Mouse (Mus musculus): Measurements from ENCODE around the gene Lca5l. TPM values are rescaled to one million over a fixed set of nuclear protein-coding genes. Genes with fewer than 3 reads are reported as not detected.
A peak's percentile ranks its signal among the peaks of the same experiment; 100 is the strongest.
"Not testable (repeated sequence)": the region's sequence is repeated elsewhere in the genome, so short reads cannot be mapped to it uniquely, and the experiment has no call there.

The Lca5l gene
- total RNA-seq, 4 experiments from 2014 or later: 0.32 to 0.54 (median 0.41) TPM

GRCm38 (mm10) chr16:96168837-96169236 is 23.2 kb downstream of the Lca5l start:
- no peak for DNase-seq (ENCODE audit: low spot score in 2 of 2)

DNA sequence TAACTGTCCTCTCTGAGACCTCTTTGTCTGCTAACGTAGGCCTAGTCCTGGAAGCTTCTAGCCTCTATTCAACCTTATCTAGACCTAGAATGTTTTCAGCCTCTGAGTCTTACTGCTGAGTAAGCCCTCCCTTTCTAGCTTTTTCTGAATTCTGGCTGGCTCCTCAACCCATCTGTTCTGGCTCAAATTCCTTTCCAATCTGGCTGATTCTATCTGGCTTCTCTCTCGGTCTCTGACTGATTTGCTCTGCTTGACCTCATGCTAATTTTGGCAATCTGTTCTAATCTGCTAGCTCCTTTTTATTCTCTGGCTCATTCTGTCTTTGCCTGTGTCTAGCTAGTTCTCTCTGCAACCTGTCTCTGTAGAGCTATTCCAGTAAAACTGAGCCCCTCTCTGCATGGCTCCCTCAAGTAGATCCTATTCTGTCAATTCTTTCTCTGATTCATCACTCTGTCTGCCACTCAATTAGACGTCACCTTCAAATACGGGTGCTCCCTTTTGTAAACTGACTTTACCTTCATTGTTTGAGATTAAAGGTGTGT is 26.3 kb downstream of the Lca5l start:
- DNase-seq (ENCODE audit: low spot score in 2 of 2): no peak

GRCm38 (mm10) chr16:96161336-96161735 is 30.7 kb downstream of the Lca5l start:
- DNase-seq (ENCODE audit: low spot score in 2 of 2): no peak

GRCm38 (mm10) chr16:96160927-96161326 is 31.1 kb downstream of the Lca5l start:
- no peak for DNase-seq (ENCODE audit: low spot score in 2 of 2)

- no peak for DNase-seq (ENCODE audit: low spot score in 2 of 2)
Measured at GRCm38 (mm10) chr16:96159794-96160346, 32.2 kb downstream of the Lca5l start.

- DNase-seq (ENCODE audit: low spot score in 2 of 2): peak; percentile 35 to 46
Measured at GRCm38 (mm10) chr16:96159091-96159731, 32.9 kb downstream of the Lca5l start.

GRCm38 (mm10) chr16:96158511-96159080 is 33.5 kb downstream of the Lca5l start:
- DNase-seq (ENCODE audit: low spot score in 2 of 2): no peak

- DNase-seq (ENCODE audit: low spot score in 2 of 2): no peak
Measured at GRCm38 (mm10) chr16:96157171-96157570, 34.9 kb downstream of the Lca5l start.

GRCm38 (mm10) chr16:96156019-96156418 is 36.1 kb downstream of the Lca5l start:
- no peak for DNase-seq (ENCODE audit: low spot score in 2 of 2)

- DNase-seq (ENCODE audit: low spot score in 2 of 2): no peak
Measured at GRCm38 (mm10) chr16:96154476-96154875, 37.6 kb downstream of the Lca5l start.

DNA sequence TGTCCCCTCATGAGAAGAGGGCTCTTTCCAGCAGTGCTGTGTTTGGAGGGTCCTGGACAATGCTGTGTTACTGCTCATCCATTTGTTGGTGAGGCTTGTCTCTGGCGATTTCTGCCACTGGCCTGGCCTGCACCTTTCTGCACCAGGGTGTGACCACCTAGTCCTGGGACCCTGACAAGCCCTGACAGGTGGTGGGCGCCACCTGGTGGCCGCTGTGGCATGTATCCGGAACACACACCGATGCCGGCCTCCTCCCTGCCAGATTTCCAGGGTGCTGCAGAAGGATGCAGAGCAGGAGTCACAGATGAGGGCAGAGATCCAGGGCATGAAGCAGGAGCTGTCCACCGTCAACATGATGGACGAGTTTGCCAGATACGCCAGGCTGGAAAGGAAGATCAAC is 40.5 kb downstream of the Lca5l start:
- peak; percentile 47 to 66 for DNase-seq (ENCODE audit: low spot score in 2 of 2)

- DNase-seq (ENCODE audit: low spot score in 2 of 2): no peak
Measured at GRCm38 (mm10) chr16:96150995-96151394, 41.1 kb downstream of the Lca5l start.

DNA sequence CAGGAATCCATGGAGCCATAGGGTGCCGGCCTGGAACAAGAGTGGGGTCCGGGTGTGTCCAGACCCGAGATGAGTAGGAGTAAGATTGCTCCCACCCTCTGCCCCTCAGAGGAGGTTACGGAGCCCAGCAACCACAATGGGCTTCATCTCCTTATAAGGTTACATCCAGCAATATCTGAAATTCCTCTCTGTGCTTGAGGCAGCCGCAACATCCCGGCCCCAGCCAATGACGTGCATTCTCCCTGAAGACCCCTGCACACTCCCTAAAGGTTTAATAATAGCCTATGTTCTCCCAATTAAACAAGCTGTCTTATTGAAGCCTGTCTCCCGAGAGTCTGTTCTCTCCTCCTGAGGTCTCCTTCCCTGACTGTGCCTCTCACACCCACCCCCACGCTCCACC is 42.8 kb downstream of the Lca5l start:
- DNase-seq (ENCODE audit: low spot score in 2 of 2): no peak

DNA sequence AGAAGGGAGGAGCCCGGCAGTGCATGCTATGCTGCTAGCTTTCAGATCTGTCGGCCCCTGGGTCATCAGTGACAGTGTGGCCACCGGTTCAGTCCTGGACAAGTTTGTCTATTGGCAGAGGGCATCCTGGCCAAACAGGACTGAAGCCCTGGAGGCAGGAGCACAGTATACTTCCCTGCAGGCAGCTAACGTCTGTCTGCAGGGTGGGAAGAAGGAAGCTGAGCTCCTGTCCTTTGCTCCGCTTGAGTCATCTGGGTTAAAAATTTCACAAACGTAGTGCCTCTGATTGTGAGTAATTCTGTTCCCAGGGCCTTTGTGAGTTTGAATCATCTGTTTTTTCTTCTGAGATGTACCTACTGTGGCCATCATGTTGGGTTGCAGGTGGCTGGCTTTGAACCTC is 43.2 kb downstream of the Lca5l start:
- DNase-seq (ENCODE audit: low spot score in 2 of 2): no peak

DNA sequence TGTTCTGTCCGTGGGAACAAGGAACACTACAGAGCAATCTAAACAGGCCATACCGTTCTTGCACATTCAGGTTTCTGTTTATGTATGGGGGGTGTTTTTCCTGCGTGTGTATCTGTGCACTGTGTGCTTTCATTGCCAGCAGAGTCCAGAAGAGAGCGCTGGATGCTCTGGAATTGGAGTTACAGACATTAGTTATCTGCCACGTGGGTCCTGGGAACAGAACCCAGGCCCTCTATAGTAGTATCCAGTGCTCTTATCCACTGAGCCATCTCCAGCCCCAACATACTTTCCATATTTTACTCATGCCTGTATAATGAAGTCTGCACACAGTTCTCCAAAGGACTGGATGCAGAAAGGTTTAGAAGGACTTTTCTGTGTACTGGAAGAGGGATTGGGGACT is 46.3 kb downstream of the Lca5l start:
- no peak for DNase-seq (ENCODE audit: low spot score in 2 of 2)

GRCm38 (mm10) chr16:96145110-96145800 is 46.8 kb downstream of the Lca5l start, which contains the start of gene Wrb:
Gene Wrb, plus strand, starts transcription at chr16:96145407.
- peak; percentile 99 to 100 for DNase-seq (ENCODE audit: low spot score in 2 of 2)

GRCm38 (mm10) chr16:96144748-96145109 is 47.3 kb downstream of the Lca5l start:
- DNase-seq (ENCODE audit: low spot score in 2 of 2): not testable (repeated sequence)

GRCm38 (mm10) chr16:96128466-96128865 is 63.6 kb downstream of the Lca5l start:
- DNase-seq (ENCODE audit: low spot score in 2 of 2): no peak

GRCm38 (mm10) chr16:96127657-96128344 is 64.3 kb downstream of the Lca5l start, which contains the start of gene Hmgn1:
Gene Hmgn1, minus strand, starts transcription at chr16:96127729.
- DNase-seq (ENCODE audit: low spot score in 2 of 2): peak; percentile 92 to 96

- DNase-seq (ENCODE audit: low spot score in 2 of 2): no peak
Measured at GRCm38 (mm10) chr16:96127288-96127656, 64.8 kb downstream of the Lca5l start.

GRCm38 (mm10) chr16:96126684-96127171 is 65.3 kb downstream of the Lca5l start:
- no peak for DNase-seq (ENCODE audit: low spot score in 2 of 2)
